Mouse (Mus musculus) forebrain, embryonic 12.5 days (tissue): Measurements from ENCODE around the gene Etfb. TPM values are rescaled to one million over a fixed set of nuclear protein-coding genes. Genes with fewer than 3 reads are reported as not detected.

Experiments
- ATAC-seq: fragments of 200-750 bp; cut with Nextera tagmentation; 2 replicates; pipeline ENCODE4 v1.8.0; 2017; ENCODE audit warnings: moderate TSS enrichment; ENCODE audit not compliant: low FRiP score
- H3K27ac ChIP-seq: fragments of 300-500 bp; sonication (generic); 2 replicates; pipeline ENCODE4 v1.5.1; 2016; ENCODE audit warnings: mild to moderate bottlenecking
- H3K27me3 ChIP-seq: fragments of 300-500 bp; sonication (generic); 2 replicates; pipeline ENCODE4 v1.6.1; 2016; ENCODE audit warnings: mild to moderate bottlenecking
- H3K36me3 ChIP-seq: fragments of 300-500 bp; sonication (generic); replicated peaks from 2 replicates; pipeline ENCODE4 v1.6.1; 2016; ENCODE audit warnings: mild to moderate bottlenecking
- H3K4me1 ChIP-seq: fragments of 300-500 bp; sonication (generic); 2 replicates; pipeline ENCODE4 v1.6.1; 2016
- H3K4me2 ChIP-seq: fragments of 300-500 bp; sonication (generic); 2 replicates; pipeline ENCODE4 v1.6.1; 2016; ENCODE audit warnings: mild to moderate bottlenecking, moderate library complexity
- H3K4me3 ChIP-seq: fragments of 300-500 bp; sonication (generic); replicated peaks from 2 replicates; pipeline ENCODE4 v1.5.1; 2016; ENCODE audit warnings: mild to moderate bottlenecking
- H3K9ac ChIP-seq: fragments of 300-500 bp; sonication (generic); 2 replicates; pipeline ENCODE4 v1.6.1; 2016; ENCODE audit warnings: mild to moderate bottlenecking
- H3K9me3 ChIP-seq: fragments of 300-500 bp; sonication (generic); 2 replicates; pipeline ENCODE4 v1.6.1; 2016
- WGBS: fragments of 180-500 bp; shearing (Covaris S2); methylation state at CpG from one replicate; pipeline ENCODE4 v1.1.7; 2016; 5-methylcytosine and 5-hydroxymethylcytosine counted together
- polyA plus RNA-seq: library from polyadenylated mRNA; unstranded; fragments of >200 nt; fragmentation: Nextera tagmentation; extraction: Ambion mirVana; gene quantifications from 2 replicates; pipeline ENCODE4 v1.2.1, GENCODE M21; 2016

Etfb gene
- polyA plus RNA-seq, 1 experiment from 2014 or later: 161 TPM

DNA sequence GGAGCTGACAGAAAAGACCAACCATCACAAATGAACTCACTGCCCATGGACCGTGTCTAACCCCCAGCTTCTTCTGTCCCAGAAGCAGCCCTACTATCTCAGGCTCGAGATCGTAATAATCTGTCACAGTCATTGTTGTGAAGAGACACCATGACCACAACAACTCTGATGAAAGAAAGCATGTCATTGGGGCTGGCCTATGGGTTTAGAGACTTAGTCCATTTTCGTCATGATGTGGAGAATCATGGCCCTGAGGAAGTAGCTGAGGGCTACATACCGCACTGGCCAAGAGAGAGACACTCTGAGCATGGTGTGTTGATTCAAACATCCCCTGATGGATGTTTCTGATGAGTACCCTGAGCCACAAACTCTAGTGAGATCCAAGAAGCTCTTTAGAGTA lies 9.2 kb upstream of the Etfb start:
- H3K4me1 ChIP-seq: no peaks in the 10 kb centered on the region
- H3K27me3 ChIP-seq: 0 out of 2 replicates have a peak, but pooled peaks cover 6% of the 10 kb centered on the region
- no peak overlapping the region for H3K27ac ChIP-seq
- H3K4me3 ChIP-seq: no peak overlapping the region
- no peak overlapping the region for H3K4me2 ChIP-seq
- no peak overlapping the region for H3K9ac ChIP-seq
- 91% methylated on average over 5 of the region's 5 CpGs for WGBS
- no peaks in the 10 kb centered on the region for H3K9me3 ChIP-seq
- H3K36me3 ChIP-seq: no peaks in the 10 kb centered on the region
- no peak for ATAC-seq

DNA sequence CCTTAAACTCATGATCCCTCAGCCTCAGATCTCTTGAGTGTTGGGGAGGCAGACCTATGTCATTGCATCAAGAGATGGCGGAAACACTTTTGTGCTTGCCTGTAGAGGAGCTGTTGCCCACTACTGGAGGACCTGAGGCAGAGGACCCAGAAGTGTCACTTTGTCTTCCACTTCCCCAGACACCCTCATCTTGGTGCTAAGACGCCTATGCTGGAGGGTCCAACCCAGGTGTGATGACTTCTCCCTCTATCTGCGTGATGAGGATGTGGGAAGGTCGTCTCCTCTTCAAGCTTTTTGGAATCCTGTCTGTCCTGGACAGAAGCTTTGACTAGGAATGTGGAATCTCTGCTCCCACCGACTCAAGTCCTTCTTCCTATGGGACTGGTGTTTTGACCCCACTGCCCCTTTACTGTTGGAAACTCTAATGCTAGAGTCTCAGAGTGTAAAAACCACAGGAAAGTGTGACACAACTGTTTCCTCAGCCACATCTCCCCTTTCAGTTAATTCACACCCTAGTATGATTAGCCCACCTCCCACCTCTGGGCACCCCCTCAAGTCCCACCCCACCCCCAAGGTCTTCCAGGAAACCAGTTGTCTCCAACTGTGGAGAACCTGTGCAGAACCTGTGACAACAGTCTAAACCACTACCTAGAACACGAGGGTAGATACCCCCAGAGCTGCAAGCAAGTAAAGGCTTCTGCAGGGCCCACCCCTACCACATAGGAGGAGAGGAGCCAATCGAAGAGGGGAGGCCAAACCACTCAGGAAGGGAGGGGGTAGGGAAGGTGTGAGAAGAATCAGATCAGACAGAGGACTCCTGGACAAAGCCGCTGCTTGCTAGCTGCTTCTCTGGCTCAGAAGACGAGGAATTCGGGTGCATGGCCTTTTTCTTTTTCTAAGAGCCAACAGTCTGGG lies 7.3 kb upstream of the Etfb start, which contains the start of gene Nkg7:
TSS of gene Nkg7 (plus strand) at position 733 of the 915 bp plus-strand sequence.
- Histone ChIP-seq H3K4me3 (no peak within 1 kb of the TSS), H3K9ac (no peak within 1 kb of the TSS), H3K27me3 (0 out of 2 replicates have a peak, but pooled peaks cover 7% of the 10 kb centered on the region), H3K4me1 (no peaks in the 10 kb centered on the region), H3K4me2 (no peak within 1 kb of the TSS), H3K9me3 (no peaks in the 10 kb centered on the region), H3K27ac (no peak within 1 kb of the TSS), H3K36me3 (no peaks in the 10 kb centered on the region)
- 82% methylated on average over 10 of the region's 10 CpGs for WGBS
- no peak for ATAC-seq

DNA sequence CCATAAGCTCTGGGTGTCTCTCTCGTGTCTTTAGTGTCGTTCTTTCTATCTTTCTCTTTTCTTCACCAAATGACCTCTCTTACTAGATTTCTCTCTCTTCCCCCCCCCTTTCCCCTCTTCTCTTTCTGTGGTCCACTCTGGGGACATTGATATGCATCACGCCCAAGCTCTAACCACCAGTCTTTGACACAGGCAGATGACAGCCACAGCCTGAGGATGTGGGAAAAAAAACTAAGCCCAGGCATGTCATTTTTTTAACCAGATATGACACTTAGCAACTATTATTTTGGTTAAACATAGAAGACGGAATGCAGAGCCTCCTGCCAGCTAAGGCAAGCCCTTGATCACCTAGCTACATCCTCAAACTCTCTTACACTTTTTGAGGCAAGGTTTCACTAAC lies 5.3 kb upstream of the Etfb start:
- Histone ChIP-seq H3K9ac (no peak overlapping the region), H3K4me1 (peaks cover 7% of the 10 kb centered on the region; the same call in 1 of the 2 replicates), H3K9me3 (no peaks in the 10 kb centered on the region), H3K4me3 (no peak overlapping the region), H3K27ac (no peak overlapping the region), H3K27me3 (0 out of 2 replicates have a peak, but pooled peaks cover 7% of the 10 kb centered on the region), H3K36me3 (no peaks in the 10 kb centered on the region), H3K4me2 (no peak overlapping the region)
- WGBS: 85% methylated on average over 4 of the region's 4 CpGs
- ATAC-seq: no peak

DNA sequence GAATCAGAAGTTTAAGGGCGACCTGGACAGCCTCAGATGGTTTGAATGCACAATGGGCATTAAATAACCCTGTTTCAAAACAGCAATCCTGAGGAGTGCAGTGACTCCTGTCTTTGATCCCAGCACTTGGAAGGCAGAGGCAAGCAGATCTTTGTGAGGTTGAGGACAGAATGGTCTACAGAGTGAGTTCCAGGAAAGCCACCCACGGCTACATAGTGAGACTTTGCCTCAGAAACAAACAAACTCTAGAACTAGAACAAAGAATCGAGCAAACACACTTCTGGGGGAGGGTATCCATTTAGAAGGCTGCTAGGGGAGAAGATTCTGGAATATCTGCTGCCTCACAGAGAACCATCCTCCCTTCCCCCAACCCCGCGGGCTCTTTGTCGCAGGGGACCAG lies 3.4 kb upstream of the Etfb start, which contains the start of gene Cldnd2:
TSS of gene Cldnd2 (plus strand) at position 301 of the 400 bp plus-strand sequence.
- Histone ChIP-seq H3K27me3 (0 out of 2 replicates have a peak, but pooled peaks cover 7% of the 10 kb centered on the region), H3K36me3 (no peaks in the 10 kb centered on the region), H3K4me1 (peaks cover 19% of the 10 kb centered on the region), H3K4me3 (no peak within 1 kb of the TSS), H3K9ac (no peak within 1 kb of the TSS), H3K9me3 (no peaks in the 10 kb centered on the region), H3K4me2 (no peak within 1 kb of the TSS), H3K27ac (no peak within 1 kb of the TSS)
- WGBS: 88% methylated on average over 6 of the region's 6 CpGs
- no peak for ATAC-seq

DNA sequence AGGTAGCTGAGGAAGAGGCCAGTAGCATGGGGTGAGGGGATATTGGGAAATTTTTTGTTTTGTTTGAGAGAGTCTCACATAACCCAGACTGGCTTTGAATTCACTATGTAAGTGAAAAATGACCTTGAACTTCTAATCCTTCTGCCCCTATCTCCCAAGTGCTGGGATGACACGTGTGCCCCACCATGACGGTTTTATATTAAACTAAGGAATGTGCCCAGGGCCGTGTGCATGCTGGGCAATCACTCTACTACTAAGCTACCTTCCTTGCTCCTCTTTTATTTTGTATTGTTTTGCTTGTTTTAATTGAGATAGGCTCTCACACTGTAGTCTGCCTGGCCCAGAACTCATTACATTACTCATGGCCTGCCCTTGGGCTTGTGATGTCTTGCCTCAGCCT lies 2.8 kb upstream of the Etfb start:
- Histone ChIP-seq H3K4me1 (peaks cover 19% of the 10 kb centered on the region), H3K9me3 (no peaks in the 10 kb centered on the region), H3K4me3 (no peak overlapping the region), H3K27me3 (0 out of 2 replicates have a peak, but pooled peaks cover 7% of the 10 kb centered on the region), H3K4me2 (no peak overlapping the region), H3K27ac (no peak overlapping the region), H3K36me3 (no peaks in the 10 kb centered on the region), H3K9ac (no peak overlapping the region)
- WGBS: 88% methylated on average over 3 of the region's 3 CpGs
- ATAC-seq: no peak

DNA sequence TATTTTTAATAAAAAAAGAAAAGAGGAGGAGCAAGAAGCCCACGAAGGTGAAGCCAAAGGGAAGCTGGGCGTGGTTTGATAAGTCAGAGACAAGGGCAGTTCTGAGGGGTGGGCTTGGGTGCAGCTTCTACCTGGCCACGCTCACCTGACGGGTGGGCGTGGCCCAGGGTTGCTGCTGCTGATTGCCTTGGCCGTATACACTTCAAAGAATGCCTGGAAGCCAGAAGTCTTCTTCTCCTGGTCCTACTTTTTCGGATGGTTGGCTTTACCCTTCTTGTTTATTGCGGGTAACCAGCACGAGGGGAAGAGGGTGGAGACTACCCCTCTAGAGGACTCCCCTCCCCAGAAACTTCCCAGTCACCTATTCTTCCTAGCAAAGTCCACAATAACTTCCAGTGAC lies 1.2 kb upstream of the Etfb start:
- H3K27me3 ChIP-seq: 0 out of 2 replicates have a peak, but pooled peaks cover 7% of the 10 kb centered on the region
- ATAC-seq: no peak
- H3K4me3 ChIP-seq: peak overlapping the region; percentile 53
- H3K9ac ChIP-seq: peak overlapping the region; percentile 39
- peak overlapping the region; percentile 61 for H3K4me2 ChIP-seq
- H3K9me3 ChIP-seq: no peaks in the 10 kb centered on the region
- peaks cover 19% of the 10 kb centered on the region for H3K4me1 ChIP-seq
- WGBS: 11% methylated on average over 9 of the region's 9 CpGs
- no peaks in the 10 kb centered on the region for H3K36me3 ChIP-seq
- H3K27ac ChIP-seq: peak overlapping the region; percentile 63

DNA sequence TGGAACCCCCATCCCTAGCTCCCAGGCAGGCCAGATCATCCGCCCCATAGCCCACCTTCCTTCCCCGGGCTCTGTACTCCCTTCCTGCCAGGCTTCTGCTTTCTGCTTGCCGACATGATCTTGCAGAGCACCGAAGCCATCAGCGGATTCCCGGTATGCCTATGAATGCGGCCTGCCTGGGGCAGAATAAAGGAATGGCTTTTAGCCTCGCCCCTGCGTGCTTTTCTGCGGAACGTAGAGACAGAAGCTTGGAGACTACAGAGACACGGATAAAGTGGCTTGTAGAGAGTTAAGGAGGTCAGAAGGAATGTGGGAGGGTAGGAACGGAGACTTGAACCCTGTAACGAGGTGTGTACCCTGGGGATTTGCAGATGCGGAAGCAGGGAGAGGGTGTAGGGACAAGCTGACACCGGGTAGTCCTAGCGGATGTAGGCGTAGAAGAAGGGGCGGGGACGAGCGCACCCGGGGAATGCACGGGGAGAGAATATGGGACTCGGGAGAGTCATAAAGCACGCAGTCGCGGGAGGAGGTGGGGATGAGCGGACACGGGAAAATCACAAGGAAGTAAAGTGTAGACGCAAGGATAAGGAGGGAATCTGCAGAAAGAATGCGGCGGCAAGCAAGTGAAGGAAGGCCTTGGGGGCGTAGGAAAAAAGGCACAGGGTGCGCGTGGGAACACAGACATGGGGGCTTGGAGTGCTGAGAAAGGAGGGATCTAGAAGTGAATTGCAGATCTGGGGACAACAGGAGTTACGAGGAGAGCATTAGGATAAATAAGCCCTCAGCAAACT lies 562 bp upstream of the Etfb start:
- Histone ChIP-seq H3K4me1 (peaks cover 19% of the 10 kb centered on the region), H3K4me2 (peak overlapping the region; percentile 61), H3K36me3 (no peaks in the 10 kb centered on the region), H3K9me3 (no peaks in the 10 kb centered on the region), H3K27me3 (0 out of 2 replicates have a peak, but pooled peaks cover 7% of the 10 kb centered on the region), H3K27ac (peak overlapping the region; percentile 63), H3K4me3 (peak overlapping the region; percentile 53), H3K9ac (peak overlapping the region; percentile 39)
- ATAC-seq: peak; percentile 87
- under 1% methylated on average over 36 of the region's 36 CpGs for WGBS

DNA sequence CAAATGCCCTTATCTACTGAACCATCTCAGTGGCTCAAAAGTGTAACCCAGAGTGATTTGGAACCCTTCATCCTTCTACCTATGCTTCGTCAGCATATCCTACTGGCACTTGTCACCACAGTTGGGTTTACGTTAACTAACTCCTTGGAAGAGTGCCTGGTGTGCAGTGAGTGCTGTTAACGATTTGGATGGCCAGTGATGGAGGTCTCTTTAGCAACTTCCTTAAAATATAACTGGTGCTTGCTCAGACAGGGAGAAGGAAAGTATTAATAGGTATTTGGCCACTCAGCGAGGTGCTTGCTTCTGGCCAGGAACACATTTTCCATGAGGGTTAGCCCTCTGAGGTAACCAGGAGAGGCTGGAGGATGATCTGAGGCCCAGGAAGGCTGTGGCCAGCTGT lies 3.9 kb downstream of the Etfb start:
- no peaks in the 10 kb centered on the region for H3K27me3 ChIP-seq
- WGBS: 86% methylated on average over 4 of the region's 4 CpGs
- H3K4me2 ChIP-seq: no peak overlapping the region
- peaks cover 5% of the 10 kb centered on the region for H3K36me3 ChIP-seq
- ATAC-seq: no peak
- H3K9ac ChIP-seq: no peak overlapping the region
- no peak overlapping the region for H3K27ac ChIP-seq
- H3K9me3 ChIP-seq: no peaks in the 10 kb centered on the region
- H3K4me3 ChIP-seq: no peak overlapping the region
- H3K4me1 ChIP-seq: peaks cover 14% of the 10 kb centered on the region

DNA sequence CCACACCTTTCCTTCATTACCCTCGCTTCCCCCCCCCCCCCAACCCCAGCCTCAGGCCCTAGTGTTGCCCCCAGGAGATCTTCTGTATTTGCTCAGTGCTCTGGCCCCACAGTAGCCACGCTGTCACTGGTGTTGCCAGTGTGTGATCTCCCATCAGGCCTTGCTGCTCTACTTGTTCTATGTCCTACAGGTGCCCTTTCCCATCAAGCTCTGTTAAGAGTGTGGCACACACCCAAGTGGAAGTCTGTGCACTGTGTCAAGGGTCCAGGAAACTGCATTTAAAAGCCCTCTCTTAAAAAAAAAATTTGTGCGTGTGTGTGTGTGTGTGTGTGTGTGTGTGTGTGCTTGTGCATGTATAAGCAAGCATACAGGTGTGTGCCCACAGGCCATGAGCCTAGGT lies 4.4 kb downstream of the Etfb start:
- no peak overlapping the region for H3K4me3 ChIP-seq
- H3K4me2 ChIP-seq: no peak overlapping the region
- WGBS: 81% methylated on average over 3 of the region's 3 CpGs
- no peaks in the 10 kb centered on the region for H3K27me3 ChIP-seq
- H3K4me1 ChIP-seq: peaks cover 11% of the 10 kb centered on the region
- ATAC-seq: no peak
- no peak overlapping the region for H3K27ac ChIP-seq
- H3K9me3 ChIP-seq: no peaks in the 10 kb centered on the region
- H3K36me3 ChIP-seq: peaks cover 10% of the 10 kb centered on the region
- H3K9ac ChIP-seq: no peak overlapping the region

DNA sequence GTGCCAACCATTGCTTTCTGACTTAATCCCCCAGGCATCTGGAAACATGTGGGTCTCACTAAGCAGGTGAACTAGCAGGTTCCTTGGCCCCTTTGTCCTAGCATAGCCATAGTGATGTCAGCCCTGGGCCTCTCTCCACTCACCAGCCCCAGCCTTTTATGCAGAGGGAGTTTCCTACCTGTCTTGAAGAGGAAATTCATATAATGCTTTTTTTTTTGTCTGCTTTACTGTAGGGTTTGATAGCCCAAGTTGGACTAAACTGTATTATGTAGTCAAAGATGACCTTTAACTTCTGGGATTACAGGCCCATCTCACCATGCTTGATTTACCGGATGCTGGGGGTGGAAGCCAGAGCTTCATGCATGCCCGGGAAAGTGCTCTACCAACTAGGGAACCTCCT lies 5.9 kb downstream of the Etfb start:
- peaks cover 4% of the 10 kb centered on the region for H3K4me1 ChIP-seq
- 96% methylated on average over 2 of the region's 2 CpGs for WGBS
- ATAC-seq: no peak
- H3K9me3 ChIP-seq: no peaks in the 10 kb centered on the region
- no peak overlapping the region for H3K27ac ChIP-seq
- H3K4me3 ChIP-seq: no peak overlapping the region
- no peak overlapping the region for H3K4me2 ChIP-seq
- no peaks in the 10 kb centered on the region for H3K27me3 ChIP-seq
- H3K9ac ChIP-seq: no peak overlapping the region
- H3K36me3 ChIP-seq: peaks cover 19% of the 10 kb centered on the region

DNA sequence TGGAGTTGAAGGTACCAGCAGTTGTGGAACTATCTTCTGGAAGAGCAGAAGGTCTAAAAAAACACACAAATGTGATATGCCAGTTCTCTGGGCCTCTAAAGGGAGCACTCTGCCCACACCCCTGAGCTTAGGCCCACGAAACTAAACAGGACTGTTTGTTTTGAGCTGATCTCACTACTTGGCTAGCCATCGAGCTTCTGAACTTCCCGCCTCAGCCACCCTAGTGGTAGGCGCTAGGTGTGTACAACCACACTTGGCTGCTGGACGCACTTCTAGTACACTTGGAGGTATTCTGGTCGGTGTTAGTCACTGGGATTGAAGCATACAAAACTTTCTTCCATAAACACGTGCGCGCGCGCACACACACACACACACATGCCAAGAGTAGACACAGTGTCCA lies 7.8 kb downstream of the Etfb start:
- no peak overlapping the region for H3K4me2 ChIP-seq
- peaks cover 32% of the 10 kb centered on the region for H3K36me3 ChIP-seq
- H3K4me1 ChIP-seq: no peaks in the 10 kb centered on the region
- H3K9me3 ChIP-seq: no peaks in the 10 kb centered on the region
- no peak overlapping the region for H3K9ac ChIP-seq
- no peak overlapping the region for H3K4me3 ChIP-seq
- H3K27me3 ChIP-seq: no peaks in the 10 kb centered on the region
- no peak for ATAC-seq
- H3K27ac ChIP-seq: no peak overlapping the region
- WGBS: 95% methylated on average over 11 of the region's 11 CpGs

DNA sequence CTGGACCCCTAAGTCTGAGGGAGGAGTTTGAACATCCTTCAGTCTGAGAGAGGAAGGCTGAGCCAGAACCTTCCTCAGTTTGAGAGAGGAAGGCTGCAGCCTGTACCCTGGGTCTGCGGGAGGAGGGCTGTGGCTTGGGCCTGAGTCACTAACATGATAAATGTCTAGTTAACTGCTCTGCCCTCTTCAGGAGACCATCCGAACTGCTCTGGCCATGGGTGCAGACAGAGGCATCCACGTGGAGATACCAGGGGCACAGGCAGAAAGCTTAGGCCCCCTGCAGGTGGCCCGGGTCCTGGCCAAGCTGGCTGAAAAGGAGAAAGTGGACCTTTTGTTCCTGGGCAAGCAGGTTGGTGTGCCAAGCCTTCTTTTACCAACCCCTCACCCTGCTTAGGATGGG lies 8.7 kb downstream of the Etfb start:
- no peak overlapping the region for H3K4me3 ChIP-seq
- WGBS: 39% methylated on average over 4 of the region's 4 CpGs
- H3K9me3 ChIP-seq: no peaks in the 10 kb centered on the region
- H3K36me3 ChIP-seq: peaks cover 41% of the 10 kb centered on the region
- ATAC-seq: no peak
- H3K27me3 ChIP-seq: no peaks in the 10 kb centered on the region
- no peaks in the 10 kb centered on the region for H3K4me1 ChIP-seq
- no peak overlapping the region for H3K9ac ChIP-seq
- H3K4me2 ChIP-seq: no peak overlapping the region
- no peak overlapping the region for H3K27ac ChIP-seq
